Mouse (Mus musculus) MEL (cell line): ENCODE data around the gene Zfp36l1. TPM values are rescaled to one million over a fixed set of nuclear protein-coding genes. Genes with fewer than 3 reads are reported as not detected.

Experiments used
- DNase-seq: peaks from one replicate; pipeline ENCODE4 v3.0.0; 2011; ENCODE audit warnings: low read depth, low spot score
- H3K27ac ChIP-seq: 2 replicates; pipeline ENCODE4 v1.5.1; 2012; ENCODE audit warnings: low read depth, mild to moderate bottlenecking, control low read depth, low read length, moderate library complexity; ENCODE audit not compliant: control insufficient read depth
- H3K27me3 ChIP-seq, 2 experiments: fragments of 150-350 bp in 1 of 2; sonication (generic) in 1 of 2; 2 replicates each; pipeline ENCODE4 v1.6.1; 2012; ENCODE audit warnings: low read length in 2 of 2, mild to moderate bottlenecking in 2 of 2, improper control_type of control experiment in 1 of 2, moderate library complexity in 1 of 2; ENCODE audit not compliant: insufficient read depth in 2 of 2, control insufficient read depth in 1 of 2
- H3K36me3 ChIP-seq, 2 experiments: 2 replicates each; pipeline ENCODE4 v1.6.1; 2012 to 2014; ENCODE audit warnings: low read length in 2 of 2, improper control_type of control experiment in 1 of 2, inconsistent platforms in 1 of 2, mild to moderate bottlenecking in 1 of 2; ENCODE audit not compliant: insufficient read depth in 2 of 2, control insufficient read depth in 1 of 2
- H3K4me1 ChIP-seq, 2 experiments: fragments of 150-350 bp in 1 of 2; sonication (generic) in 1 of 2; 2 replicates each; pipeline ENCODE4 v1.6.1; 2012; ENCODE audit warnings: low read length in 2 of 2, improper control_type of control experiment in 1 of 2, mild to moderate bottlenecking in 1 of 2; ENCODE audit not compliant: insufficient read depth in 2 of 2, control insufficient read depth in 1 of 2
- H3K4me3 ChIP-seq, 2 experiments: fragments of 150-350 bp in 1 of 2; sonication (generic) in 1 of 2; 2 replicates each; pipeline ENCODE4 v1.5.1; 2012; ENCODE audit warnings: low read depth in 2 of 2, low read length in 2 of 2, mild to moderate bottlenecking in 2 of 2, moderate library complexity in 2 of 2, control low read depth in 1 of 2, improper control_type of control experiment in 1 of 2; ENCODE audit not compliant: control insufficient read depth in 1 of 2, insufficient read depth in 1 of 2
- H3K79me2 ChIP-seq: 2 replicates; pipeline ENCODE4 v1.6.1; 2012; ENCODE audit warnings: mild to moderate bottlenecking, low read length, moderate library complexity; ENCODE audit not compliant: control insufficient read depth, poor library complexity, insufficient read depth
- H3K9ac ChIP-seq: 2 replicates; pipeline ENCODE4 v1.6.1; 2012; ENCODE audit warnings: low read depth, mild to moderate bottlenecking, control low read depth, low read length, moderate library complexity; ENCODE audit not compliant: control insufficient read depth, poor library complexity, severe bottlenecking
- H3K9me3 ChIP-seq: fragments of 150-350 bp; sonication (generic); replicated peaks from 2 replicates; pipeline ENCODE4 v1.6.1; 2012; ENCODE audit warnings: mild to moderate bottlenecking, low read length, improper control_type of control experiment, moderate library complexity; ENCODE audit not compliant: insufficient read depth
- BHLHE40 ChIP-seq: IDR thresholded peaks from 2 replicates; pipeline ENCODE4 v1.6.1; 2012; ENCODE audit warnings: low read depth, mild to moderate bottlenecking, inconsistent platforms, low read length, improper control_type of control experiment, borderline replicate concordance
- CHD1 ChIP-seq: IDR thresholded peaks from 2 replicates; pipeline ENCODE4 v1.6.1; 2012; ENCODE audit warnings: low read depth, mild to moderate bottlenecking, inconsistent platforms, low read length, improper control_type of control experiment
- CHD2 ChIP-seq: IDR thresholded peaks from 2 replicates; pipeline ENCODE4 v1.6.1; 2011; ENCODE audit warnings: low read length, improper control_type of control experiment
- E2F4 ChIP-seq: IDR thresholded peaks from 2 replicates; pipeline ENCODE4 v1.6.1; 2011; ENCODE audit warnings: low read depth, low read length, improper control_type of control experiment, borderline replicate concordance
- ELF1 ChIP-seq: IDR thresholded peaks from 2 replicates; pipeline ENCODE4 v1.6.1; 2014; ENCODE audit warnings: low read depth, mild to moderate bottlenecking, inconsistent platforms, low read length, improper control_type of control experiment, moderate library complexity
- EP300 ChIP-seq, 2 experiments: IDR thresholded peaks; 2 replicates each; pipeline ENCODE4 v1.6.1; 2011; ENCODE audit warnings: improper control_type of control experiment in 2 of 2, low read length in 2 of 2, low read depth in 1 of 2, mild to moderate bottlenecking in 1 of 2
- ETS1 ChIP-seq: IDR thresholded peaks from 2 replicates; pipeline ENCODE4 v1.6.1; 2012; ENCODE audit warnings: low read depth, mild to moderate bottlenecking, inconsistent platforms, low read length, improper control_type of control experiment, moderate library complexity
- GABPA ChIP-seq: IDR thresholded peaks from 2 replicates; pipeline ENCODE4 v1.6.1; 2012; ENCODE audit warnings: low read depth, mild to moderate bottlenecking, inconsistent platforms, low read length, improper control_type of control experiment, moderate library complexity
- KAT2A ChIP-seq: conservative IDR thresholded peaks from 2 replicates; pipeline ENCODE4 v1.6.1; 2012; ENCODE audit warnings: low read depth, low read length, improper control_type of control experiment, inconsistent platforms
- MAX ChIP-seq: IDR thresholded peaks from 2 replicates; pipeline ENCODE4 v1.6.1; 2011; ENCODE audit warnings: low read length, improper control_type of control experiment
- MAZ ChIP-seq: IDR thresholded peaks from 2 replicates; pipeline ENCODE4 v1.6.1; 2012; ENCODE audit warnings: low read depth, mild to moderate bottlenecking, inconsistent platforms, low read length, improper control_type of control experiment
- MYB ChIP-seq: IDR thresholded peaks from 2 replicates; pipeline ENCODE4 v1.6.1; 2011; ENCODE audit warnings: mild to moderate bottlenecking, low read depth, low read length, improper control_type of control experiment
- MYC ChIP-seq: IDR thresholded peaks from 2 replicates; pipeline ENCODE4 v1.6.1; 2011; ENCODE audit warnings: low read depth, mild to moderate bottlenecking, low read length, improper control_type of control experiment, moderate library complexity
- NELFE ChIP-seq: IDR thresholded peaks from 2 replicates; pipeline ENCODE4 v1.6.1; 2011; ENCODE audit warnings: low read depth, low read length, improper control_type of control experiment
- POLR2A ChIP-seq, 2 experiments: IDR thresholded peaks; 2 replicates each; pipeline ENCODE4 v1.6.1; 2011 to 2012; ENCODE audit warnings: low read length in 2 of 2, mild to moderate bottlenecking in 2 of 2, control low read depth in 1 of 2, improper control_type of control experiment in 1 of 2, low read depth in 1 of 2, moderate library complexity in 1 of 2; ENCODE audit not compliant: control insufficient read depth in 1 of 2, insufficient read depth in 1 of 2, poor library complexity in 1 of 2
- POLR2AphosphoS2 ChIP-seq: IDR thresholded peaks from 2 replicates; pipeline ENCODE4 v1.6.1; 2011; ENCODE audit warnings: low read length, improper control_type of control experiment
- RCOR1 ChIP-seq: IDR thresholded peaks from 2 replicates; pipeline ENCODE4 v1.6.1; 2012; ENCODE audit warnings: low read depth, mild to moderate bottlenecking, inconsistent platforms, low read length, improper control_type of control experiment
- SIN3A ChIP-seq: IDR thresholded peaks from 2 replicates; pipeline ENCODE4 v1.6.1; 2012; ENCODE audit warnings: low read length, improper control_type of control experiment, inconsistent platforms
- SMC3 ChIP-seq: IDR thresholded peaks from 2 replicates; pipeline ENCODE4 v1.6.1; 2011; ENCODE audit warnings: low read depth, low read length, improper control_type of control experiment
- TAL1 ChIP-seq: IDR thresholded peaks from 2 replicates; pipeline ENCODE4 v1.6.1; 2012; ENCODE audit warnings: mild to moderate bottlenecking, inconsistent platforms, low read length, moderate library complexity, mixed read lengths
- TBP ChIP-seq: IDR thresholded peaks from 2 replicates; pipeline ENCODE4 v1.8.0; 2011; ENCODE audit warnings: low read depth, low read length, improper control_type of control experiment
- TCF12 ChIP-seq: IDR thresholded peaks from 2 replicates; pipeline ENCODE4 v1.6.1; 2014; ENCODE audit warnings: low read depth, mild to moderate bottlenecking, inconsistent platforms, low read length, improper control_type of control experiment, moderate library complexity
- USF1 ChIP-seq: IDR thresholded peaks from 2 replicates; pipeline ENCODE4 v1.6.1; 2014; ENCODE audit warnings: low read depth, mild to moderate bottlenecking, inconsistent platforms, low read length, improper control_type of control experiment, moderate library complexity
- ZMIZ1 ChIP-seq: IDR thresholded peaks from 2 replicates; pipeline ENCODE4 v1.6.1; 2012; ENCODE audit warnings: low read depth, mild to moderate bottlenecking, inconsistent platforms, low read length, improper control_type of control experiment, moderate library complexity
- ZNF384 ChIP-seq: IDR thresholded peaks from 2 replicates; pipeline ENCODE4 v1.6.1; 2012; ENCODE audit warnings: low read depth, mild to moderate bottlenecking, inconsistent platforms, low read length, improper control_type of control experiment
- polyA plus RNA-seq, 2 experiments: library from polyadenylated mRNA; stranded (reverse) in 1 of 2; unstranded in 1 of 2; fragments of >175 nt in 1 of 2; fragments of >200 nt in 1 of 2; gene quantifications; 2 replicates each; pipeline versions ENCODE4 v1.2.1 to v1.2.4; 2012; ENCODE audit warnings: low replicate concordance in 2 of 2, low read depth in 1 of 2; ENCODE audit not compliant: insufficient read length in 2 of 2, insufficient read depth in 1 of 2, missing spikeins in 1 of 2
- total RNA-seq: library from RNA; depleted of rRNA; stranded (reverse); fragments of 300-350 nt; gene quantifications from 2 replicates; pipeline ENCODE4 v1.2.3, GENCODE M21; 2012

Gene Zfp36l1
- total and polyA plus RNA-seq, 3 experiments: 1.2 to 22.5 TPM; not detected in 1

DNA sequence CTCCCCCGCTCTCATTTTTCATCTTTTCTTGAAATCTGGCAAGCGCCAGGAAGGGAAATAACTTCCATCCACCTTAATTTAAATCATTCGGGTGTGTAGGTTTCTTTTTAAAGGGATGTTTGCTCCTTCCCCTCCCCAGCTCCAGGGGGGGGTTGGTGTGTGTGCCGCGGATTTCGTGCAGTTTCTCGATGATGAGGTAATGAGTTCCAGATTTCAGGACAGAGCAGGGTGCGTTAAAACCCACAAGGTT, 2.0 kb upstream of the Zfp36l1 start:
- H3K9me3 ChIP-seq: no peaks in the 10 kb centered on the region
- H3K79me2 ChIP-seq: peaks cover 36% of the 10 kb centered on the region
- H3K9ac ChIP-seq: peak overlapping the region; percentile 98
- peak overlapping the region; percentile 96 for H3K27ac ChIP-seq
- TF ChIP-seq ZMIZ1 (no peak), USF1 (no peak), ZNF384 (no peak), MAZ (0 out of 2 replicates have a peak, but pooled peaks have one; percentile 26), SMC3 (no peak)
- H3K27me3 ChIP-seq: no peaks in the 10 kb centered on the region
- peak; percentile 70 for DNase-seq
- peak overlapping the region; percentile 87 to 88 for H3K4me3 ChIP-seq
- peaks cover 0 to 19% of the 10 kb centered on the region in 2 experiments; a peak in 2 of 4 replicates for H3K36me3 ChIP-seq
- H3K4me1 ChIP-seq: peaks cover 2 to 11% of the 10 kb centered on the region in 2 experiments; a peak in 2 of 4 replicates

DNA sequence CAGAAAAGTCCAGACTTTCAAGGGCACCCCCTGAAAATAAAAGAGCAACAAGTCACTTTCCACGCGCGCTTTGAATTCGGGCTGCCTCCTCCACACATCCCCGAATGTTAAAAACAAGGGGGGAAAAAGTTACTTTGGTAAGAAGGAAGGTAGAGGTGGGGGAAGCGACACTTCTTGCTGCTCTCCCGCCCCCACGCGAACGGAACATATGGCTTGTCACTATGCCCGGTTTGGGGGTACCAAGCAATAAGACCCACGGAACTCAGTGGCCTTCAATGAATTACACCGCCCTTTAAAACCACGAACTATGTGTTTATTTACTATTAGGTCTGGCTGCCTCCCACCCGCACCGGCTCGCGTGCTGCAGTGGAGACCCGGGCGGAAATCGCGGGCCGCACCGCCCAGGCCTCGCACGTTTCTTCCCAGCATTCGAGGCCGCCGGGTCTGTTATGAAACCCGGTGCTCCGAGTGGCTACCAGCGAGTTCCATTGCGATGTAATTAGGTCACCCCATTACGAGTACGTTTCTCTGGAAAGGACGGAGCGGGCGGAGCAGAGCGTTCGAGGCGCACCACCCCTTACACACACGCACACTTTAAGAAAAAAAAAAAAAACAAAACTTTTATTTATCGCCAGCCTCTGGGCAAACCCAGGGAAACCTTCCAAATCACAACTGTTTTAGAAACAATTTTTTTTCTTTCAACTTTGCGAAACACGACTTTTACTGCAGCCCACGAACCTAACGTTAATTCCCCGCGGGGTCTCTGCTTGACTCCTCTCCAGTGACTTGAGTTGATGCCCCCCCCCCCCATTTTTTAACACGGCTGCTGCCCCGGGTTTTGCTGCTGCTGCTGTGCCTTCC, 1.4 kb upstream of the Zfp36l1 start:
- H3K79me2 ChIP-seq: peaks cover 36% of the 10 kb centered on the region
- H3K9me3 ChIP-seq: no peaks in the 10 kb centered on the region
- TF ChIP-seq ELF1: no peak
- TF ChIP-seq E2F4: no peak
- no peak for TF ChIP-seq GABPA
- peak in 1 of 2 experiments; percentile 30; a peak in 1 of 4 replicates for TF ChIP-seq EP300 (IDR thresholded peaks at IDR 0.05; ENCODE audit: low read depth in 1 of 2, low read length in 2 of 2)
- TF ChIP-seq ZMIZ1: peak; percentile 60; the same call in 1 of the 2 replicates
- TF ChIP-seq POLR2A (IDR thresholded peaks at IDR 0.05; ENCODE audit: control insufficient read depth in 1 of 2, insufficient read depth in 1 of 2, low read depth in 1 of 2, low read length in 2 of 2, poor library complexity in 1 of 2): peak in 1 of 2 experiments; percentile 58; a peak in 2 of 4 replicates
- peak; percentile 70 for TF ChIP-seq SIN3A
- peak; percentile 49 for TF ChIP-seq ETS1
- 0 out of 2 replicates have a peak, but pooled peaks have one; percentile 11 for TF ChIP-seq TBP
- TF ChIP-seq CHD2: no peak
- TF ChIP-seq MAX: peak; percentile 93
- peak; percentile 88 for TF ChIP-seq ZNF384
- TF ChIP-seq MYB: no peak
- TF ChIP-seq POLR2AphosphoS2: no peak
- no peak for TF ChIP-seq CHD1
- no peak for TF ChIP-seq TAL1
- peak; percentile 47 for TF ChIP-seq NELFE
- no peak for TF ChIP-seq KAT2A
- TF ChIP-seq TCF12: no peak; the same call in 1 of the 2 replicates
- peak; percentile 24; the same call in 1 of the 2 replicates for TF ChIP-seq RCOR1
- TF ChIP-seq MYC: 0 out of 2 replicates have a peak, but pooled peaks have one; percentile 32
- peak; percentile 82; the same call in 1 of the 2 replicates for TF ChIP-seq BHLHE40
- DNase-seq: peak; percentile 83
- peak overlapping the region; percentile 96 for H3K27ac ChIP-seq
- peak overlapping the region; percentile 87 to 88 for H3K4me3 ChIP-seq
- peak overlapping the region; percentile 98 for H3K9ac ChIP-seq
- peaks cover 2 to 11% of the 10 kb centered on the region in 2 experiments; a peak in 2 of 4 replicates for H3K4me1 ChIP-seq
- no peaks in the 10 kb centered on the region for H3K27me3 ChIP-seq
- peaks cover 0 to 19% of the 10 kb centered on the region in 2 experiments; a peak in 2 of 4 replicates for H3K36me3 ChIP-seq
